8 mouse cellular contexts compared by ENCODE assay signal in the genomic region with DNA sequence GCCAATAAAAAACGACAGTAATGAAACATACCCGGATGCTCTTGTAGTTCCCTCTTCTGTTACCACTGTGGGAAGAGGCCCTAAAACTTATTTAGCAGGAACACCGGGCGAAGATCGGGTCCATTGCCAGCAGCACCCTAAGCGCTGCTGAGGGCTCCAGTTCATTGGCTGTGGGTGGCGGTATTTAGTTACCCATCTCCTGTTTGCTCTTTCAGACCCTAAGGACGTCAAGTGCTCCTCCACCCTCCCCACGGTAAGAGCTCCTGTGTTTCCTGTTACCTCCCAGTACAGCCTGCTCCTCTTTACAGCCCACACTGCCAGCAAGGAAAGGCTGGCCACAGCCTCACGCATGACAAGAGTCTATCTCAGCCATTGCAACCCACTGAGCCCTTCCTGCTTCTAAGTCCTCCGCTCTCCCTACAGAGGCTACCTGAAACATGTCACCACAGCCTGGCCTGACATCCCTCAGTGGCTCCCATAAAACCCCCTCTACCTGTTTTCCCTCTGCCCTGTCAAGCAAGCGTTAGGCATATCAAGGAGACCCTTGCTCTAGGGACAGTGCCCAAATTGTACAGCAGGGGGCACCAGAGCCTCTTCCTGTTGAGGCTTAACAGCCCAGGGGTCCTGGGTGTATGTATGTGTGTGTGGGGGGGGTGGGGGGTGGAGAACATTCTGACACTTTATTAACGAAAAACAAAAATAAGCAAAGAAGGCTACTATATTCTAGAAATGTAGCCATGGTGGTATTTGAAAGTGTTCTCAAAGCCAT. TPM values are rescaled to one million over a fixed set of nuclear protein-coding genes. Genes with fewer than 3 reads are reported as not detected.
A peak's percentile ranks its signal among the peaks of the same experiment; 100 is the strongest.
DNase-seq lines count a peak whose midpoint lies in the region; ATAC-seq and TF ChIP-seq lines count a peak whose summit lies in the region.

No protein-coding gene starts in this region.

- no peaks in the 10 kb centered on the region for H3K27me3 ChIP-seq in kidney, embryonic 14.5 days (ENCODE audit: control insufficient read depth, insufficient read depth, low read length)
- no peaks in the 10 kb centered on the region for H3K27me3 ChIP-seq in liver, postnatal 0 days (ENCODE audit: insufficient read depth, low read length)

- no peak overlapping the region for H3K27ac ChIP-seq in kidney, embryonic 14.5 days (ENCODE audit: low read depth, low read length)
- H3K27ac ChIP-seq in liver, postnatal 0 days (ENCODE audit: low read depth): no peak overlapping the region

- WGBS in kidney, embryonic 14.5 days: 61% methylated on average over 13 of the region's 13 CpGs
- WGBS in liver, postnatal 0 days (ENCODE audit: insufficient replicate concordance): 56% methylated on average over 13 of the region's 13 CpGs

- DNase-seq in kidney, postnatal 10 days: peak; percentile 70
- peak; percentile 82 for DNase-seq in ES-CJ7 (ENCODE audit: low read depth, low spot score)
- DNase-seq in embryo, embryonic 11 days: peak; percentile 74
- DNase-seq in liver, postnatal 0 days: peak; percentile 57
- peak; percentile 84 for DNase-seq in retina, embryonic 14.5 days (ENCODE audit: low spot score)
- no peak for DNase-seq in cerebellum, adult 11 months
- DNase-seq in urinary bladder, adult 18-20 months (ENCODE audit: low spot score in 2 of 2): no peak

- H3K9me3 ChIP-seq in kidney, embryonic 14.5 days (ENCODE audit: control insufficient read depth, low read length): no peaks in the 10 kb centered on the region
- no peaks in the 10 kb centered on the region for H3K9me3 ChIP-seq in liver, postnatal 0 days (ENCODE audit: low read length)

- no peak overlapping the region for H3K4me2 ChIP-seq in kidney, embryonic 14.5 days (replicated peaks; ENCODE audit: low read depth, low read length)
- H3K4me2 ChIP-seq in liver, postnatal 0 days (ENCODE audit: low read depth, low read length): no peak overlapping the region

- no peak overlapping the region for H3K9ac ChIP-seq in kidney, embryonic 14.5 days (ENCODE audit: low read depth, low read length)
- H3K9ac ChIP-seq in liver, postnatal 0 days (replicated peaks): no peak overlapping the region

- no peaks in the 10 kb centered on the region for H3K36me3 ChIP-seq in kidney, embryonic 14.5 days (ENCODE audit: control insufficient read depth, insufficient read depth, low read length)
- H3K36me3 ChIP-seq in liver, postnatal 0 days (replicated peaks; ENCODE audit: insufficient read depth, low read length): peaks cover 5% of the 10 kb centered on the region; the same call in 1 of the 2 replicates

- no peak for ATAC-seq in kidney, embryonic 14.5 days (ENCODE audit: low FRiP score, low TSS enrichment)
- ATAC-seq in liver, postnatal 0 days: no peak

- H3K4me3 ChIP-seq in kidney, embryonic 14.5 days (ENCODE audit: low read length): no peak overlapping the region
- no peak overlapping the region for H3K4me3 ChIP-seq in liver, postnatal 0 days (ENCODE audit: low read depth, low read length)

- H3K4me1 ChIP-seq in kidney, embryonic 14.5 days (ENCODE audit: control insufficient read depth, insufficient read depth, low read length): no peaks in the 10 kb centered on the region
- H3K4me1 ChIP-seq in liver, postnatal 0 days (ENCODE audit: insufficient read depth): peaks cover 19% of the 10 kb centered on the region

- TF ChIP-seq EP300 in liver, postnatal 0 days (IDR thresholded peaks at IDR 0.05; ENCODE audit: low read depth): no peak

- peak; percentile 67 for TF ChIP-seq CTCF in liver, postnatal 0 days (IDR thresholded peaks at IDR 0.05; ENCODE audit: low read depth)

RNA-seq across cellular contexts. Expression of a gene that starts 39.0 kb away (rescaled TPM):
- polyA plus RNA-seq in kidney, embryonic 14.5 days (2014; fragmentation: Nextera tagmentation; extraction: Ambion mirVana): 3.0 and 3.3 TPM in 2 replicates
- 4.3 and 4.5 TPM in 2 replicates for polyA plus RNA-seq in liver, postnatal 0 days (2015; fragmentation: Nextera tagmentation; extraction: Ambion mirVana)

RNA-seq across cellular contexts. Expression of a gene that starts 48.5 kb away (rescaled TPM):
- polyA plus RNA-seq in kidney, embryonic 14.5 days (2014; fragmentation: Nextera tagmentation; extraction: Ambion mirVana): 1.2 and 1.6 TPM in 2 replicates
- 0.90 and 1.0 TPM in 2 replicates for polyA plus RNA-seq in liver, postnatal 0 days (2015; fragmentation: Nextera tagmentation; extraction: Ambion mirVana)

Comparison
In these comparisons a context has a peak if more than half of its experiments do, and no peak if none do; other contexts are left out.
1. DNase-seq: peak in kidney, postnatal 10 days (single experiment), ES-CJ7 (single experiment), embryo, embryonic 11 days (single experiment), liver, postnatal 0 days (single experiment) and retina, embryonic 14.5 days (single experiment); none in cerebellum, adult 11 months (single experiment) and urinary bladder, adult 18-20 months (0 of 2).